Mouse (Mus musculus) C2C12 (cell line): ENCODE data around the gene Zfp644.

ENCODE experiments used
- CTCF ChIP-seq: IDR thresholded peaks from one replicate; pipeline ENCODE4 v1.5.1; 2011; ENCODE audit not compliant: control insufficient read depth, insufficient read depth, insufficient read length
- MAX ChIP-seq: IDR thresholded peaks from one replicate; pipeline ENCODE4 v1.6.1; 2011; ENCODE audit warnings: mild to moderate bottlenecking, control low read depth
- MYOD1 ChIP-seq: IDR thresholded peaks from one replicate; pipeline ENCODE4 v1.6.1; 2011; ENCODE audit warnings: low read depth; ENCODE audit not compliant: control insufficient read depth, insufficient read length

DNA sequence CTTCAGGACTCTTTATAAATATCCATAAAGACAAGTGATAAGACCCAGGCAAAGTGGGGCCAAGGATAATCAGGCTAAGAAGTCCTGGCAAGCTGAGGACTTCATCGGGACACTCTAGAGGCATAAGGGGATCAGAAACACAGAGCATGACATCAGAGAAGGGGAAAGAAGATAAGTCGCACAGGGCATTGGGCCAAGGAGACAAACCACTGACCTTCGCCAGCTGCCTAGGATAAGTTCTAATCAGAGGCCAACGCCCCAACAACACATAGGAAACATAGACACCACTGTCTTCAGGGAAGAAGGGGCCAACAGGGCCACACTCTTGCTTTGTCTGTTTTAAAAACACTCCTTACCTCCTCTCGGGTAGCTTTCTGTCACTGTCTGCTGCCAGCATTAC, 8.1 kb upstream of the Zfp644 start:
- TF ChIP-seq CTCF: no peak
- no peak for TF ChIP-seq MAX
- TF ChIP-seq MYOD1: no peak
